Comparison of ENCODE assay signal across 8 mouse cellular contexts in the genomic region with DNA sequence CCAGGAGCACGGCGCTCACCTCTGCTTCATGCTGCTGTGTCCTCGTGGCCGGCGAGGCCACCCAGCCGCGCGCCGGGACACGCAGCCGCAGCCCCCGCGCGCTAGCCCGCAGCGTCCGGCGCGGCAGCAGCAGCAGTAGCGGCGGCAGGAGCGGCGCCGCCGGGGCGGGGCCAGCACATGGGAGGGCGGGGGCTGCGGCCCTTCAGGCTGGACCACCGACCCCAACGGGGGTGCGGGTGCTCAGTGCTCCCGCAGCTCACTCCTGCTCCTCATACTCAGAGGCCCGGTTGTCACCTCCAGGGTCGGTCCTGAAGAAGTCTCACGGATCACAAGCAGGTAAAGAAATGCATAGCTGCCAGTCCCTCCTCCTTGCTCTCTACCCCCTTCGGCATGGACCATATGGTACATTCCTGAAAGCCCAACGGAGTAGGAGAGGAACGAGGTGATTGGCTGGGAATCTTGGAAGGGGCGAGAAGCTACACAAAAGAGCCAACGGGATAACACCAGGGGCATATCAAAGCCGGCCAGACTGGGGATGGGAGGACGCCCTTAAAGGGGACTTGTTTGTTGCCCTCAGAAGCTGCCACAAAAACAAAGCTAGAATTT. TPM values are rescaled to one million over a fixed set of nuclear protein-coding genes. Genes with fewer than 3 reads are reported as not detected.
DNase-seq lines count a peak whose midpoint lies in the region; ATAC-seq lines count a peak whose summit lies in the region.

No protein-coding gene starts in this region.

- intact Hi-C loops in left cerebral cortex, postnatal 10 days (cut with DNase I), result loop anchor here (5.0 kb wide), 2 partner anchors 68 to 93 kb away; no protein-coding TSS in a partner anchor

- ATAC-seq in inflammation-experienced regulatory T-cells, adult 6 months, result peak; percentile 93
- peak; percentile 87 for ATAC-seq in megakaryocyte-erythroid progenitor cell, adult 5-6 weeks (replicated peaks; ENCODE audit: low FRiP score, low TSS enrichment, poor library complexity, severe bottlenecking)

- DNase-seq in adipocyte (ENCODE audit: low spot score), result peak; percentile 100
- DNase-seq in embryo, embryonic 10 days (ENCODE audit: low spot score), result peak; percentile 97
- peak; percentile 85 for DNase-seq in gastrocnemius, postnatal 10 days
- DNase-seq in left cerebral cortex, postnatal 10 days (ENCODE audit: extremely low spot score in 1 of 2, low spot score in 2 of 2), result peak; percentile 92 to 93
- DNase-seq in right cerebral cortex, postnatal 25 days, result peak; percentile 89
- DNase-seq in urinary bladder, postnatal 4 days (ENCODE audit: low spot score in 2 of 2), result peak; percentile 81 to 86

RNA-seq across cellular contexts. Expression of a gene that starts 20.7 kb away (rescaled TPM):
- 10 to 100 TPM; 65.2 to 82.4 TPM for total RNA-seq in gastrocnemius, postnatal 10 days (2021)
- polyA plus RNA-seq in inflammation-experienced regulatory T-cells, adult 6 months (2017; shearing (Covaris generic)), result 10 to 100 TPM in 1 of 3 experiments, 1 to 10 TPM in 2; 2.8 to 13.9 (median 8.0) TPM
- total RNA-seq in left cerebral cortex, postnatal 10 days (2021), result 100 to 1,000 TPM; 110 to 111 TPM
- 77.2 and 89.3 TPM in 2 replicates for total RNA-seq in megakaryocyte-erythroid progenitor cell, adult 5-6 weeks (2014; fragmentation: Nextera tagmentation)
- 23.6 and 26.4 TPM in 2 replicates for total RNA-seq in megakaryocyte-erythroid progenitor cell, adult 5-6 weeks (2017)

Comparison
In these comparisons a context has a peak if more than half of its experiments do, and no peak if none do; other contexts are left out.
1. Peak in every context shown above with its lines: DNase-seq and ATAC-seq.